Mouse (Mus musculus) kidney, adult 18-20 months (tissue): ENCODE measurements around the gene Tlr12.
A peak's percentile ranks its signal among the peaks of the same experiment; 100 is the strongest.
"Not testable (repeated sequence)": the region's sequence is repeated elsewhere in the genome, so short reads cannot be mapped to it uniquely, and the experiment has no call there.

Experiments used
- DNase-seq: peaks from one replicate; pipeline ENCODE4 v3.0.0; 2021

Gene Tlr12

GRCm38 (mm10) chr4:128617363-128618120 lies 877 bp downstream of the Tlr12 start:
- peak; percentile 50 for DNase-seq

DNA sequence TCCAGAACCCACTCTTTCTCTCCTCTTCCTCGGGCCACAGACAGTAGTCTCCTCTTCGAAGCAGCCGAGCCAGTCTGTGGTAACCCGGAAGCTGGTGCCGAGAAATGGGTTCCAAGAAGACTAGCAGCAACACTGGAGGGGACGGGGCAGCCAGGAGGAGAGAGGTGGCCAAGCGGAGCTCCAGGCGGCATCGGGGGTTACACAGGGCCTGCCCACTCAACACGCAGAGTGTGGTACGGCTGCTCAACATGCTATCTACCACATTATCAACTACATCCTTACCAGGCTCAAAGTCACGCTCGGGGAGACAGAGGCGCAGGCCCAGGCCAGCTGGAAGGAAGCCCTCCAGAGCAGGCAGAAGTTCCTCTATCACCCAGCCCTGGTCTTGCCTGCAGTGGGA lies 2.7 kb downstream of the Tlr12 start:
- no peak for DNase-seq

DNA sequence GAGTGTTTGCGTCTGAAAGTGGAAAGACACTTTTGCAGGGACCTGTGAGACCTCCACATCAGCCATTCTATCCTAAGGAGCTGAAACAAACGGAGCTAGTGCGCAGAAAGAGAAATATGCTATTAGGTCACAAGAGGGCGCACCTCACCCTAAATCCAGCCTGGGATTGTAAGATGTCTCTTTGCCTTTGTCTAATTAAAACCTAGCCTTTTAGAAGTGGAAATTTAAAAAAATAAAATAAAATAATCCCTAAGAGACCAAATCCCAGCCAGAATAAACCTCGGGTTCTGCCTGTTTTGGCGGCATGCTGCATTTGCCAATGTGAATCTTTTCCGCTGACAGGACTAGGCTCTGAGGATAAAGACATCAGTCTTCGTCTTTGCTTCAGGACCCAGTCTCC lies 5.1 kb downstream of the Tlr12 start:
- peak; percentile 60 for DNase-seq

DNA sequence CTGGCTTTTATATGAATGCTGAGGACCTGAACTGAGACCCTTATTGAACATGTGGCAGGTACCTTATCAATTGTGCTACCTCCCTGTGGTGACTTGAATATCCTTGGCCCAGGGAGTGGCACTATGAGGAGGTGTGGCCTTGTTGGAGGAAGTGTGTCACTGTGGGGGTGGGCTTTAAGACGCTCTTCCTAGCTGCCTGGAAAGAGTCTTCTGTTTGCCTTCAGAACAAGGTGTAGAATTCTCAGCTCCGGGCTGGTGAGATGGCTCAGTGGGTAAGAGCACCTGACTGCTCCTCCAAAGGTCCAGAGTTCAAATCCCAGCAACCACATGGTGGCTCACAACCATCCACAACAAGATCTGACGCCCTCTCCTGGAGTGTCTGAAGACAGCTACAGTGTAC lies 6.7 kb downstream of the Tlr12 start:
- not testable (repeated sequence) for DNase-seq

DNA sequence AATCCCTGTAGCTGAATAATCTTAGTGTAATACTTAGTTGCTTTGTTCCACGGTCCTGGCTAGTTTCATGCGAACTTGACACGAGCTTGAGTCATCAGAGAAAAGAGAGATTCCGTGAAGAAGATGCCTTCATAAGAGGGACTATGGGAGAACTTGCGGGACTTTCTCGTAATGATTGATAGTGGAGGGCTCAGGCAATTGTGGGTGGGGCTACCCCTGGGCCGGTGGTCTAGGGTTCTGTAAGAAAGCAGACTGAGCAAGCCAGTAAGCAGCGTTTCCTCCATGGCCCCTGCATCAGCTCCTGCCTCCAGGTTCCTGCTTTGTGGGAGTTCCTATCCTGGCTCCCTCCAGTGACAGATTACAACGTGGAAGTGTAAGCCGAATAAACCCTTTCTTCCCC lies 7.7 kb downstream of the Tlr12 start:
- DNase-seq = peak; percentile 4

DNA sequence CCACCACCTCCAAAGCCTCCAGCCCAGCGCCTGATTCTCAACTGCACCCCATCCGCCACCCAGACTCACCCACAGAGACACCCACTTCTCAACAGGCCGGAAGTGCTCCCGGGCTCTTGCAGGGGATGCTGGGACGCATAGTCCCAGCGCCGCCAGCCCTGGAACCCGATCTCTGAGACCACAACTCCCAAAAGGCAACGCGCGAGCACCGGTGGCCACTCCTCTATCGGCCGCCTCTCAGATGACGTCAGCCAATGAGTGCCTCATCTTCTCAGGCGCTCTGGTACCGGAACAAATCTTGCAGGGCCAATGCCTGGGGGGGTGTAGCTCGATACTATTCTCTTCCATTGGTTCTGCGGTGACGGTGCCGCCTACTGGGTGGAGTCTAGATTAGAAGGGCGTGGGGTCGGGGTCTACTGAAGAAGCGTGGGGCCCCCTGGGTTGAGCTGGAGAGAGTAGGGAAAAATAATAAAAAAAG lies 8.5 kb downstream of the Tlr12 start, which contains the start of gene Zscan20:
Zscan20 (minus strand) TSS at position 174 of the 478 bp plus-strand sequence.
- DNase-seq = peak; percentile 94

- no peak for DNase-seq
Measured at GRCm38 (mm10) chr4:128609276-128609924, 9.0 kb downstream of the Tlr12 start.

DNA sequence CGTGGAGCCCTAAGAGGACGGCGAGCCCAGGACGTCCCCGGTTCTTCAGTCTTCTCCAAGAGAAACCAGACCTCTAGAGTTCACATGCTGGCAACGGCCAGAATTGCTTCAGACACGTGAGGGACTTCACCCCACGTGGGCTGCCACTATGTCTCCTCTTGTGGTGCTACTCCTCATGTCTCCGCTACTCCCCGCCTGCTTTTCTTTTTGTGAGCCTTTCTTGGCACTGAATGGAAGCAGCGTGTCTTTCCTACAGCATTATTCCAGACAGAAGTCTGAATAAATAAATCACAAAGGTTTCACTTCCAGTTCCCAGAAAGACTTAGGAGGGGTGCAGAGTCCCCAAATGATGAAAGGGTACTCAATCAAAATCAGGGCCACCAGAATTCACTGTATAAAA lies 10.8 kb downstream of the Tlr12 start:
- DNase-seq = no peak

- no peak for DNase-seq
Measured at GRCm38 (mm10) chr4:128606586-128606985, 11.8 kb downstream of the Tlr12 start.

GRCm38 (mm10) chr4:128597801-128598560 lies 20.4 kb downstream of the Tlr12 start:
- no peak for DNase-seq

DNA sequence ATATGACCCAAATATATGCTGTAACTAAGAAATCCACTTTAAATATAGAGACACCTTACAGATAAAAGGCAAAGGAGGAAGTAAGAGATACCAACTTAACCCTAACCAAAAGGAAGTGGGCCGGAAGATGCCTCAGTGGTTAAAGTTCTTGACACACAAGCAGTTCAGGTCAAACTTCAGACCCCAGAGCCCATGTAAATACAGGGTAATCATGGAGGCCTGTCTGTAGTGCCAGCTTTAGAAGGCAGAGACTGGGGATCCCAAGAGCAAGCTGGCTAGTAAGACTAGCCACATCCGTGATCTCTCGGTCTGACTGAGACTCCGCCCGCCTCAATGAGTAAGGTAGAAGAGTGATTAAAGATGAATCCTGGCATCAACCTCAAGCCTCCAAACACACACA lies 24.4 kb downstream of the Tlr12 start:
- DNase-seq = no peak

GRCm38 (mm10) chr4:128593286-128593685 lies 25.1 kb downstream of the Tlr12 start:
- DNase-seq = no peak

GRCm38 (mm10) chr4:128579182-128579581 lies 39.2 kb downstream of the Tlr12 start:
- DNase-seq = peak; percentile 51

GRCm38 (mm10) chr4:128575811-128576210 lies 42.6 kb downstream of the Tlr12 start:
- peak; percentile 16 for DNase-seq
